Mouse (Mus musculus) right cerebral cortex, adult 2 months (tissue): ENCODE results near the gene Matn1.

Source experiments
- DNase-seq, 2 experiments: peaks; one replicate each; pipeline ENCODE4 v3.0.0; 2021 to 2022; ENCODE audit warnings: low spot score in 2 of 2

The Matn1 gene

DNA sequence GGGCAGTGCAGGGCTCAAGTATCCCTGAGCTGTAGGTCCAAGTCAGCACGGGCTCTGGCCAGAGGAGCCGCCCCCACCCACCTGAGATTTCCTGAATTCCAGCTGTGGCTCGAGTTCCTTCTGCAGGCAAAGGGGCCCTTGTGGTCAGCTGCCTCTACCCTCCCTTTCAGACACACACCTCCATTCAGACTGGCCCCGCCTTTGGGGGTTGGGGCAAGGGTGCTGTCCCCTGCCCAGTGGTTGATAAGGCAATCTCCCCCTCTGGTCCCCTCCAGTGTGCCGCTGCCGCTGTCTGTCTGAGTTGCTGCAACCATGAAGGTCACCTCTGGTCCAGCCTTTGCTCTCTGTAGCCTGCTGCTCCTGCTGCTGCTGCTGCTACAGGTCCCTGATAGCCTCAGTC is at the start of gene Matn1:
Gene Matn1 (plus strand): TSS at position 274 of the 400 bp plus-strand sequence.
- no peak for DNase-seq

DNA sequence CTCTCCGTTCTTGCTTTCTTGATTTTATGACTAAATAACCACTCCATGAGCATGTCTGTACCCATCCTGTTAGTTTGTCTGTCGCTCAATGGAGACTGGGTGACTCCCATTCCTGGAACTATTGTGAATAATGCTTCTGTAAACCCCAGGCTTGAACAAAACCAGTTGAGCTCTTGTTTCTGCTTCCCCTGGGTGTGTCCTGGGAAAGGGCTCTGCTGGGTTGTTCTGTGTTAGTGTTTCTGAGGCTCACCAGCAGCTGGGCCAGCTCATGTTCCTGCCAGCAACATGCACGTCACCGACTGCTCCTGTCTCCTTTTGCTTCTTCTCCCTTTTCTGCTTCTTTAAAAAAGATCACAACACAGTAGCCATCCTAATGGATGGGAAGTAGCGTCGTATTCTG is 48.5 kb upstream of the Matn1 start:
- no peak for DNase-seq

DNA sequence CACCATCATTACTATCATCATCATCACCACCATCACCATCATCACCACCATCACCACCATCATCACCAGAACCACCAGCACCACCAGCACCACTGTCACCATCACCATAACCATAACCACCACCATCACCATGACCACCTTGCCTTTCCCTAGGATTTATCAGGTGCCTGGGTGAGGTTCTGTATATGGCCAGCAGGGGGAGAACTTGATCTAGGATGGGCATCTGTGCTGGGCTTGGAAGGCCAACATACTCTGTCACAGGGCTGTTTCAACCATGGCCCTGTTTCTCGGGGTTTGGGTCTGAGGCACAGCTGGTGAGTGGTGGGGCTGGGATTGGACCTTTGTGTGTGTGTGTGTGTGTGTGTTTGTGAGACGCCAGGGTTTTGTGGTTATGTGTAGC is 47.8 kb upstream of the Matn1 start:
- peak; percentile 44 to 47 for DNase-seq

DNA sequence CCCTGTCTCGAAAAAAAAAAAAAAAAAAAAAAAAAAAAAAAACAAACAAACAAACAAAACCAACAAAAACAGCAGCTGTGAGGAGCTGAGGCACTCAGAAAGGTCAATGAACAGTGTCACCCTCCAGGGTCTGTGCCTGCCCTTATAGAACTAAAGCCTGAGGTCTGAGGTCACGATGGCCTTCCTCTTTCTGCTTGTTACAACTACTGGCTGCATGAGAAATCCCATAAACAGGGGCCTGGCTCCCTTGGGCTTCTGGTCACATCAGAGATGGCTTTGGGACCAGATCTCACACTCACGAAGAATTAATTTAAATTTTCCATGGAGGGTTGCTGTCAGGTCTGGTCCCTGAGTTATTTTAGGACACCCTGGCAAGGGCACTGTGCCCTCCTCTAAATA is 44.8 kb upstream of the Matn1 start:
- DNase-seq, result no peak

DNA sequence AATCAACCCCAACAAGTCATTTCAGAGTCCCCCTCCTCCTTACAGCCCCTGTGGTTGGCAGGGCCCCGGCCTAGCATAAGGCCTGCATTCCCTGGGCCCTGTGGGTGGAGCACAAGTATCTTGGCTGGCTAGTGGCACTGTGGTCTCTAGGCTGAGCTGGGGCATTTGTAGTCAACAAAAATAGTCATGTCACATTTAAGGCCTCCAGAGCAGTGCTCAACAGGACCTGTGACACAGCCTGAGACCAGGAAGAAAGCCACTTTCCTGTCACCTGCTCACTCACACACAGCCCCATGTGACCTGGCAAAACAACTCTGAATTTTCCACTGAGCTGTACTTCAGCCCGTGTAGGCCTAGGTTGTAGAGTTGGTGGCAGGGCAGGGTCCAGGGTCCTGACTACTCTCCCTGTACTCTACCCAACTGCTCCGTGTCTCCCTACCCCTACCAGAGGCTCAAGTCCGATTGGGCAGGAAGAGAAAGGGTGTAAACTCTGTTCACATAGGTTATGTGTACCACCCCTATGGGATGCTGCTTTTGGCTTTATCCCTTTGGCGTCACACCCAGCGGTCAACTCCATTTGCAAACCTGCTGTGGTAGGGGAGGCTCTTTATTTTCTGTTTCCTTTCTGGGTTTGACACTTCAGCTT is 44.3 kb upstream of the Matn1 start:
- DNase-seq, result no peak

DNA sequence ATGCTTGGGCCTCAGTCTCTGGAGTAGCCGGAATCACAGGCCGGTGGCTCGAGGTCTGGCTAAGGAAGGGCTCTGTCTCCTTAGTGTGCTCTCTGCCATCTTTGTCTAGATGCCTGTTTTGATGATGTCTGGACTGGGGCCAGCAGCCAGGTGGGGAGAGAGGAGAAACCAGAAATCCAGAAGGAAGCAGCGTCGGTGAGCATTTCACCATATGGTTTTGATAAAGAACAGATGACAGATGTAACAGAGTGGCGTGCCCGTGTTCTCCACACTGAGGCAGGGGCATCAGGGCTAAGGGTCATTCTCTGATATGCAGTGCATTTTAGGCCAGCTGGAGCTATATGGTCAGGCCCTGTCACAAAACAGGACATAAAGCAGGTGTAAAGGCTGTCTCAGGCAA is 43.4 kb upstream of the Matn1 start:
- DNase-seq, result no peak

DNA sequence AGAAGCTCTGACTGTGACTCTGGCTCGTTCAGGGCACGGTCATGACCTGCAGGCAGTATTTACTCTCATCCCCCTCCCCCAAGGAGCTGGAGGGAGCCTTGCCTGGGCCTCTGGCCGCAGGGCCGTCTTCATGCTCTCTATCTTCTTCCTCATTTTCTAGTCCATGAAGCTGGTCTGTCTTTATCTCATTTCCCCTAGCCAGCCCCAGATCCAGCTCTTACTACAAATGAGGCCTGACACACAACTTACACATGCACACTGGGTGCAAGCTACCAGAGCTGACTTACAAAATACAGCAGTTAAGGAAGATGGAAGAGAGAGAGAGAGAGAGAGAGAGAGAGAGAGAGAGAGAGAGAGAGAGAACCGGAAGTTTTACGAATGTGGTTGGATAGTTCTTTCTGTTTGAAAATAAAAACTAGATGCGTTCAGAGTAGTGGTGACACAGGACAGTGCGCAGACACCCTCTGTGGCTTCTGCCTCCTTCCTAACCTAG is 41.9 kb upstream of the Matn1 start:
- no peak for DNase-seq

DNA sequence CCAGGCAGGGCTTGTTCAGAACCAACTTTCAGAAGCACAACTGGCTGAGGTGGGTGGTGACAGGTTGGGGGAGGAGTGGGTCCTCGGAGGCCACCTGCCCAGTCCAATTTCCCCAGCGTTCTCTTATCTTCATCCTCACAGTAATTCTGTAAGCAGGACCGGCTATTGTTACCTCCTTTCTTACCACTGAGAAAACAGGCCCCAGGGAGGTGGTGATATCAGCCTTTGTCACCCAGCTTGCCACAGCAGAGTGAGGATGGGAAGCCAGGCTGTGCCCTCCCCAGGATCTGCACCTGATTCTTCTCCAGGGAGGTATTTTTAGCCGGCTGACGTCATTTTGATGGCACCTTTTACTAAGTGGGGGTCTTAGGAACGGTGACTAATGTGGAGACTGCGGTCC is 39.2 kb upstream of the Matn1 start:
- no peak for DNase-seq

DNA sequence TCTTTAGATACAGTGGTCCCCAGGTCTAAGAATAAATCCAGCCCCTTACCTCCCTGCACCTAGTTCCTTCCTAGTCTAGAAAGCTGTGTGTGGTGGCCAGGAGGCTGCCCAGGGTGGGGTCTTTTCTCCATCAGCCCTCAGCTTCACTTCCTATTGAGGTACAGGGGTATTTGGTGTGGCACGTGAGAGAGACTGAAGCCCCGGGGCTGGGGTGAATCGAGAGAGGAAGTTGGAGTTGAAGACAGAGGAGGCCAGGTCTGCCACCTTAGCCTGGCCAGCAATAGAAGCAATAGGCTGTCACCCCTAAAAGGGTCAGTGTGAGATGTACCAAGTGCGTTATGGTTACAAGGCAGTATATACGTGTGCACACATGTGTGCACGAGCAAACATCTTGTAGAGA is 38.3 kb upstream of the Matn1 start:
- DNase-seq, result no peak

DNA sequence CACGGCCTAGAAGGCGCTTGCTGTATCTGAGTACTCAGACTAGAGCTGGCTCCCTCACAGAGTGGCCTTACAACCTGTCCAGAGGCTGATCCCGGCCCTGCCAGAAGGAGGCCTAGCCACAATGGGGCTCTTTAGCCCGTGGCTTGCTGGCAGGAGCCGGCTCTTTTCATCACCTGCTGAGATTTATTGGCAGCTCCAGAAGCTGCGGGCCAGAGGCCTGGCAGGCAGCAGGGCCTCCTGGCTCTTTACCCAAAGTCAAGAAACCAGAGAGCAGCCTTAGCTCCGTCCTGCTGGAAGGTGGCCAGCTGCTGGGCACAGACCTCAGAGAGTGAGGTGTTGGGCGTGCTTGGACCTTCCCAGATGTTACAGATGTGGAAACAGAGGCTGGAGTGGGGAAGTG is 37.9 kb upstream of the Matn1 start:
- no peak for DNase-seq

DNA sequence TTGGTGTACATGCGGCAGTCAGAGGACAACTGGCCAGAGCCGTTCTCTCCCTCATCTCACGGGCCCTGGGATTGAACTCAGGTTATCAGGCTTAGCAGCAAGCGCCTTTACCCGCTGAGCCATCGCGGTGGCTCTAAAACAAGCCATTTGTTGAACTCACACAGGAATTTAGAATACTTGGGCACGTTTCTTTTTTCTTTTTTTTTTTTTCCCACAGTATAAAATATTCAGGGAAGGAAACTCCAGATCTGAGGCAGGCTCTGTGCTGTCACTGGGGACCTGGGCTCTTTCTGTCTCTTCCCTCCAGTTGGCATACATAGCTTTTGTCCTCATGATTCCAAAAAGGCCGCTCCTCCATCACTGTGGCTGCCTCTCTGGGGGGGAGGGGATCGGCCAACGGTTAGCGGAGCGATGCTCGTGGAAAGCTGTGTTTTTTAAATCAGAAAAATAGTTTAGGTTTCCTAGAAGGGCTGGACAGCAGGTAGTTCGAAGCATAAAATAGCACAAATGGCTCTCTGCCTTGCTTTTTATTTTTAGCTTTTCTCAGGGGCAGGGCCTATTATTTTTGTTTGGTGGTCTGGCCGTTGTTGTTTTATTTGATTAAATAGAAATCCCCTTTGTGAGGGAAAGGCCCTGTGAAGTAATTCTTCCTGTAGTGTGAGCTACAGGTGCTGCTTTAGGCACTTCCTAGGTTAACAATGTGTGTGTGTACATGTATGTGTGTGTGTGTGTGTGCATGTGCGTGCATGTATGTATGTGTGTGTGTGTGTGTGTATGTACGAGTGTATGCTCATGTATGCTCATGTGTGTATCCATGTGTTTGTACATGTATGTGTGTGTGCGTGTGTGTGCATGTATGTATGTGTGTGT is 36.8 kb upstream of the Matn1 start:
- DNase-seq, result no peak

DNA sequence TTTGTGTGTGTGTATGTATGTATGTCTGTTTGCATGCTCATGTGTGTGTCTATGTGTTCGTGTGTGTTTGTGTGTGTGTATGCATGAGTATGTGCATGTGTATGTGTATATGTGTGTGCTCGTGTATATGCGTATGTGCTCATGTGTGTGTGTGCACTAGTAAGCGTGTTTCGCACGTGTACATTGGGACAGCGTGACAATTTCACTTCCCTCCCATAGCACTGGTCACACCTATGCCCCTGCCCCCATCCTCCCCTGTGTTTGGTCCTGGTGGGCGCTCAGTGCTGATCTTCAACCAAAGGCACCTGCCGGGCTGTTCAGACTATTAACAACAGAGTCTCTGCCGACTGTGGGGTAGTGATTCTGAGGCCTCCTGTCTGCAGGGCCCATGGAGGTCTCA is 36.1 kb upstream of the Matn1 start:
- DNase-seq, result no peak

DNA sequence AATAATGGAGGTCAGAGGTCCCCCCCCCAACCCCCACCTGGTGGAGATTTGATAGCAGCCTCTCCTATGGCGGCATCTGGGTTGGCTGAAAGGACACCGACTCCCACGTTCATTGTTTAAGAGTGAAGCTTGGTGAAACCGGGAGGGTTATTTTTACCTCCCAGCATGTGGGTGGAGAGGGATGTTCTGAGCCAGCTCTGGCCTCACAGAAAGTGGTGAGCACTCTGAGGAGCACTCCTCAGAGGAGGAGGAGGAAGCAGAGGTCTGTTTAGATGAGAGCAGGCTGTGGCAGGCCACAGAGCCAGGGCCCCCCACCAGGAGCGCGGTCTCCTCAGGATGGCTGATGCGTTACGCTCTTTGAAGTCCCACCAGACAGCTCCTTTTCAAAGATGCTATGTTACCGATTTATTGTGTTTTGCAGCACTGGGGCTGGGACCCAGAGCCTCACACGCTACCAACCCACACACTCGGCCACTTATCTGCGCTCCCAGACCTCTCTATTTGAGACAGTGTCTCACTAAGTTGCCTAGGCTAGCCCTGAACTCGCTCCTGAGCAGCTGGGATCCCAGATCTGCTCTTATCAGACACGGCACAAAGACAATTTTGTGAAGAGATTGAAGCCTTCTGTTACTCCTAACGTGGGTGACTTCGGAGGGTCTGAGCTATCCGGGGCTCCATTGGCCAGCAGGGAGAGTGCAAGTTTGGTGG is 34.9 kb upstream of the Matn1 start:
- DNase-seq, result peak; percentile 66 to 74

DNA sequence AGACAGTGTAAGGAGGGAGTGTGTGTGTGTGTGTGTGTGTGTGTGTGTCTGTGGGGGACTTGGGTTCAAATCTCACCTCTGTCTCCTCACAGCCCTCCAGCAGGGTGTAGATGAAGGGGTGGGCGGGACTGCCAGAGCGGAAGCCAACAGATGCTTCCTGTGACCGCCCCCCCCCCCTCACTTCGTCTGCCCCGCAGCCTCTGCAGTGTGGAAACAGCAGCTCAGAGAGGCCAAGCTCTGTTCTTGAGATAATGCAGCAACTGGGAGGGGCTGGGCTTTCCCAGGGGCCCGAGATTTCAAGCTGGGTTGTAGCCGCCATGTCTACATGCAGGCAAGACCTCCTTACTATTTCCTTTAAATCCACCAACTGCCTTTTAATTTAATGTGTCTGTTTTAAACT is 33.5 kb upstream of the Matn1 start:
- no peak for DNase-seq

DNA sequence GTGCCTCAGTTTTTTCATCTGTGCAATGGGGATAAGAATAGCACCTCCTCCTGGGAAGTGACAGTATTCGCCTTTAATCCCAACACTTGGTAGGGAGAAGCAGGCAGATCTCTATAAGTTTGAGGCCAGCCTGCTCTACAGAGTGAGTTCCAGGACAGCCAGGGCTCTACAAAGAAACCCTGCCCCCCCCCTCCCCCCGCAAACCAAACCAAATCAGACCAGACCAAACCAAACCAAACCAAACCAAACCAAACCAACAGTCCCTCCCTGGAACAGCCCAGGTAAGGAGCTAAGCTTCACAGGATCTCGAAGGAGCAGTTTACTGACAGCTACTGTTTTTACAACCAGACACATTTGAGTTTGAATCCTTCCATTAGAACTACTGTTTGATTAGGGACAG is 31.6 kb upstream of the Matn1 start:
- DNase-seq, result no peak

DNA sequence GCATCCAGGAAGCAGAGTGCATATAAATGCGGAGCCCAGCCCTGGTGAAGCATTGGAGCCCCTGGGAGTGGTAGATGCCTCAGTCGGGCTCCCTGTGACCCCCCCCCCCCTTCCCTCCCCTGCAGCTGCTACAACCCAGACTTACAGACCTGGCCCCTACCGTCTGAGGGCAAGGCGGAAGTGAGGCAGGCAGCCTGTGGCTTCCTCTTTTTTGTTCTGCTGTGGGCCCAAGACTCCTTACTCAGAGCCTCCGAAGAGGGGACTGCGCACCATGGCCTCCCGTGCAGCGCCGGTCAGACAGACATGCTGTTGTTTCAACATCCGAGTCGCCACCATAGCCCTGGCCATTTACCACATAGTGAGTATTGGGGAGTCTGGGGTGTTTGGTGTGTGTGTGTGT is 31.1 kb upstream of the Matn1 start, which contains the start of gene Laptm5:
Gene Laptm5 (plus strand): TSS at position 49 of the 400 bp plus-strand sequence.
- DNase-seq, result no peak

DNA sequence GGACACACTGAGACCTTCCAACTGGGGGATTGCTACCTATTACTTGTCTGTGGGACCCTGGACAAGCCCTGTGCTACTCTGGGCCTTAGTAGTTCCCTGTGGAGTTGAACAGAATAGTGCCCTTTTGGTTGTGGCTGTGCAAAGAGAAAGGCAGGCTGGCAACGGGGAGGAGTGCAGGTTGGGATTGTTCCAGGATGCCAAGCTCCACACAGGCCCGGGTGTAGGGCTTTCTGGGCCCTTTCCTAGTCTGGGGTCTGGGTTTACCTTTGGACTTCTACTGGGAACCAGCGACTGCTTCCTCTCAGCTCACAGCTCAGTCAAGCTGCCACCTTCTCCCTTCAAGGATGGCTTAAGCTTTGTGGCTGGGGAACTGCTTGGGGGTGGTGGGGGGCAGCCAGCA is 30.7 kb upstream of the Matn1 start:
- DNase-seq, result no peak

DNA sequence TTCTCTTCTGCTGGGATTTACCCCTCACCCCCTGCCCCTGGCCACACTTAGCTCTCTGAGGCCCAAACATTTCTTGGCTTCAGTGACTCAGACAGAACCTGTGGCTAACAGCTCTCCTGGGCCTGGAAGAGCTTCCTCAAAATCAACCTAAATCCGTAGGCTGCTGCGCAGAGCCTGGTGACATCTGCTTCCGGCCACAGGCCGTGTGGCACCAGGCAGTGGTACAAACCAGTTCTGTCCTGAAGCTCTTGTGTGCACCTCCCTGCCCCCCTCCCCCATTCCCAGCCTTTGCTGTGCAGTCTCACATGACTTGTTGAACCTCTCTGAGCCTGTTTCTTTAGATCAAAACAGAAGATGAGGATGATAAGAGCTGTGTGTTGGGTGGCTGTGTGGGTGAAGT is 30.2 kb upstream of the Matn1 start:
- no peak for DNase-seq

DNA sequence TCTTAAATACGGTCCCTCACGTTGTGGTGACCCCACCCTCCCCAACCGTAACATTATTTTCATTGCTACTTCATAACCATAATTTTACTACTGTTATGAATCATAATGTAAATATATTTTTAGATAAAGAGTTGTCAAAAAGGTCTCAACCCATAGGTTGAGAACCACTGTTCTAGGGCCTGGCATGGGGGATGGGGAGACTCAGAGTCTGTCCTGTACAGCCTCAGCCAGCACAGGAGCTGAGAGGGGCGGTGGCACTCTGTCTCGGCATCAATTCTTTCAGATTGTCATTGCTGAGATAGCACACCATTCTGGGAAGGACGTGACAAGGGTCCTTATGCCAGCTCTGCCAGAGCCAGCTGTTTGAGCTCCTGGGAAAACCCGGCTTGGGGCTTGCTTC is 29.7 kb upstream of the Matn1 start:
- no peak for DNase-seq

DNA sequence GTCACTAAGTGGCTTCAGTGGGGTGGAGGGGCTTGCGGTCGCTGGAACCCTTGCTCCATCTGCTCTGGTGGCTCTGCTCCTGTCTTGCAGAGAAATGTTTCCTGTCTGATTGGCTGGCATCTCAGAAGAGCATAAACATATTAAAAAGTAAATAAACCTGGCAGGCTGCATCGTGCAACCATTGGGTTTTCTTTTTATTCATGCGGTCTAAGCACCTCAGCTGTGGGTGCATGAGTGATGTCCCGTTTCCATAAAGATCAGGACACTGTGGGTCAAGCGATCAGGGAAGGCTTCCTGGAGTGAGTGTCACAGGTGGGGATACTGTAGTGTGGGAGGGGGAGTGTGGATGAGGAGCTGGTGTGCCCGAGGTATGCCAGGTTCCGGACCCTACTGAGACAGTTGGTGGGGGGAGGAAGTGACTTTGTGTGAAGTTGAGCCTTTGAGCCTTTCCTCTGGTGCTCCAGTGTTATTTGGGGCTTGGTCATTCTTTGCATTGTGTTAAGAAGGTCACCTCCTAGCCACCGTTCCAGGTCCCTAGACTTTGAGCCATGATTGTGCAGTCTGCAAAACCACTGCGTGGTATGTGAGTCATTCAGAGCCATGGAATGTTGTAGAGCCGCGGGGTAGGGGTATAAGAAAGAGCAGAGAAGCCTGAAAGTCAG is 29.0 kb upstream of the Matn1 start:
- no peak for DNase-seq

DNA sequence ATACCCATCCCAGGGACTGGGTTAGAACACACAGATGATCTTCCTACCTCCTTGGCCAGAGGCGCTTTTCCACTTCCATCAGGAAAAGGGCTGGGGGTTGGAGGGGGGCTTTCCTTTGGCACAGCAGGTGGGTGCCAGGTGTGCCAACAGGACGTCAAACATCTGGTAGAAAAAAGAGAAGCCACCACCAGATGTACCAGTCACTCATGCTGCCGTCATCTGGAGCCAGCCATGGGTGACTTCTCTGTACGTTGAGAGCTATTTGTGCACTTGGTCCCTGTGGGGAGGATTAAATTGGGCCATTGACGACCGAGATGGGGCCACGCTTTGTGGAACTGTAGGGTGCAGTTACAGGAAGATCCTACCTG is 28.5 kb upstream of the Matn1 start:
- DNase-seq, result no peak

DNA sequence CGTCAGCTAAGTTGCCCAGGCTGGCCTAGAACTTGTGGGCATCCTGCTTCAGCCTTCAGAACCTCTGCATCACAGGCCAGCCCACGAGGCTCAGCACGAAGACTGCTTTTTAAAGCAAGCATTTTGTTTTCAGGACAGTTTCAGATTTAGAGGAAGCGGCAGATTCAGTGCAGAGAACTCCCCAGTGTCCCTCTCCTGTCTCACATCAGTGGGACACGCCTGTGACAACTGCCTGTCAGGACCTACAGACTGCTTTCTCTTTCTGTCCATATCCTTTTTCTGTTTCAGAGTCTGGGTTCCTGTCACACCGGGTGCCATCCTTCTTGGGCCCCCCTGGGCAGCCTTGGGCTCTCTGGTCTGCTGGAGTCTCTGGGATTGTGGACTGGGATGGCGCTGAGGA is 27.5 kb upstream of the Matn1 start:
- DNase-seq, result no peak
